Mouse (Mus musculus): ENCODE data around the gene Fbxl8. TPM values are rescaled to one million over a fixed set of nuclear protein-coding genes. Genes with fewer than 3 reads are reported as not detected.

The Fbxl8 gene
- total and polyA plus RNA-seq, 2 experiments from 2014 or later = 0.85 to 1.4 TPM

DNA sequence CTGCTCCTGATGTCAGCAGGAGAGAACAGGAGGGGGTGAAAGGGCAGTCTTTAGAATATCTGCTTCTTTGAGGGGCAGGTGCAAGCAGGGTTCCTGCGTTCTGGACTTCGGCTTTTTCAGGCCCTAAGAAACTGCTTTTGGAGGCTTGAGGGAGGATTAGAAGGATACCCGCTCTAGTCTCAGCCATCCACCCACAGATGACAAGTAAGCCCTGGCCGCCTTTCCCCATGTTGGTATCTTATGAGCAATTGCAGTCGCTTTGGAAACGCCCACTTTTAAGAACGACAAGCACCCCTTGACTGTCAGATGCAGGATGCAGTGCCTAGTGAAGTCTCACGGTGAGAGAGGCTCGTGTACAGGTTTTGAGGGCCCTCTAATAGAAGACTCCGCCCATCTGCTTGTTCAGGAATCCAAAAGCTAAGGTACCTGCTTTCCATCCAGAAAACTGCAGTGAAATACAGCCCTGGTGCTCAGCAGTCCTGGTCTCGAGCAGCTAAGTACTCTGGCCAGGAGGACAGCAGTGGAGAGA lies 54.3 kb downstream of the Fbxl8 start:
- H3K27ac ChIP-seq (ENCODE audit: low read depth, low read length) = no peak overlapping the region

More for the DNA sequence above, 54.3 kb downstream of the Fbxl8 start:
- ATAC-seq = no peak
- DNase-seq = no peak
- TF ChIP-seq CTCF (IDR thresholded peaks at IDR 0.05; ENCODE audit: low read depth) = no peak
- 84% methylated on average over 11 of the region's 11 CpGs for WGBS
- Histone ChIP-seq H3K27me3 (ENCODE audit: insufficient read depth, low read length) (no peaks in the 10 kb centered on the region), H3K9me3 (ENCODE audit: low read length) (no peaks in the 10 kb centered on the region), H3K4me3 (ENCODE audit: low read depth, low read length) (no peak overlapping the region), H3K4me1 (ENCODE audit: insufficient read depth) (no peaks in the 10 kb centered on the region), H3K9ac (no peak overlapping the region), H3K36me3 (ENCODE audit: insufficient read depth) (peaks cover 62% of the 10 kb centered on the region), H3K4me2 (ENCODE audit: low read depth) (no peak overlapping the region)

MicroRNA genes within 50 kb of the gene (microRNA counts, 519-probe panel; counts per million panel counts)
- 3,938 counts per million, percentile 44 among the panel's probes with 10 or more counts for microRNA mmu-miR-328

Small RNA genes within 50 kb of the gene (microRNA-seq; reads per million reads assigned to microRNA genes)
- gene Gm27320 = 0 reads per million in 2 experiments
- gene Mir328 = 524 to 717 reads per million in 2 experiments

Other genes with a start within 250 kb of the Fbxl8 start
- not detected in 2 replicates for gene Ces3a, start 216.0 kb upstream of the Fbxl8 start, total RNA-seq (2014; rRNA removed)
- gene Ces3a, start 216.0 kb upstream of the Fbxl8 start, polyA plus RNA-seq (2015; fragmentation: Nextera tagmentation; extraction: Ambion mirVana) = not detected in 2 replicates
- not detected in 2 replicates for gene Ces3b, start 180.9 kb upstream of the Fbxl8 start, total RNA-seq (2014; rRNA removed)
- gene Ces3b, start 180.9 kb upstream of the Fbxl8 start, polyA plus RNA-seq (2015; fragmentation: Nextera tagmentation; extraction: Ambion mirVana) = not detected in 2 replicates
- gene Ces4a, start 132.8 kb upstream of the Fbxl8 start, total RNA-seq (2014; rRNA removed) = 0.10 TPM in 1 of 2 replicates, not detected in the other
- 0.05 TPM in 1 of 2 replicates, not detected in the other for gene Ces4a, start 132.8 kb upstream of the Fbxl8 start, polyA plus RNA-seq (2015; fragmentation: Nextera tagmentation; extraction: Ambion mirVana)
- gene Cbfb, start 94.0 kb upstream of the Fbxl8 start, total RNA-seq (2014; rRNA removed) = 56.4 and 65.6 TPM in 2 replicates
- gene Cbfb, start 94.0 kb upstream of the Fbxl8 start, polyA plus RNA-seq (2015; fragmentation: Nextera tagmentation; extraction: Ambion mirVana) = 23.5 and 29.9 TPM in 2 replicates
- 37.1 and 40.7 TPM in 2 replicates for gene D230025D16Rik, start 39.5 kb upstream of the Fbxl8 start, total RNA-seq (2014; rRNA removed)
- gene D230025D16Rik, start 39.5 kb upstream of the Fbxl8 start, polyA plus RNA-seq (2015; fragmentation: Nextera tagmentation; extraction: Ambion mirVana) = 22.0 and 25.5 TPM in 2 replicates
- 8.4 and 11.4 TPM in 2 replicates for gene B3gnt9, start 9.5 kb upstream of the Fbxl8 start, total RNA-seq (2014; rRNA removed)
- 6.6 and 6.8 TPM in 2 replicates for gene B3gnt9, start 9.5 kb upstream of the Fbxl8 start, polyA plus RNA-seq (2015; fragmentation: Nextera tagmentation; extraction: Ambion mirVana)
- gene Tradd, start within 50 bp of the Fbxl8 start, total RNA-seq (2014; rRNA removed) = 14.7 and 23.9 TPM in 2 replicates
- 14.0 and 20.9 TPM in 2 replicates for gene Tradd, start within 50 bp of the Fbxl8 start, polyA plus RNA-seq (2015; fragmentation: Nextera tagmentation; extraction: Ambion mirVana)
- gene Hsf4, start 5.2 kb downstream of the Fbxl8 start, total RNA-seq (2014; rRNA removed) = 0.15 and 0.90 TPM in 2 replicates
- 0.30 and 0.44 TPM in 2 replicates for gene Hsf4, start 5.2 kb downstream of the Fbxl8 start, polyA plus RNA-seq (2015; fragmentation: Nextera tagmentation; extraction: Ambion mirVana)
- 1.5 and 1.7 TPM in 2 replicates for gene Nol3, start 11.5 kb downstream of the Fbxl8 start, total RNA-seq (2014; rRNA removed)
- gene Nol3, start 11.5 kb downstream of the Fbxl8 start, polyA plus RNA-seq (2015; fragmentation: Nextera tagmentation; extraction: Ambion mirVana) = 3.0 and 4.3 TPM in 2 replicates
- gene 4931428F04Rik, start 25.2 kb downstream of the Fbxl8 start, total RNA-seq (2014; rRNA removed) = 54.2 and 70.9 TPM in 2 replicates
- gene 4931428F04Rik, start 25.2 kb downstream of the Fbxl8 start, polyA plus RNA-seq (2015; fragmentation: Nextera tagmentation; extraction: Ambion mirVana) = 124 and 146 TPM in 2 replicates
- 1.8 and 2.7 TPM in 2 replicates for gene Exoc3l, start 31.5 kb downstream of the Fbxl8 start, total RNA-seq (2014; rRNA removed)
- 7.0 and 7.5 TPM in 2 replicates for gene Exoc3l, start 31.5 kb downstream of the Fbxl8 start, polyA plus RNA-seq (2015; fragmentation: Nextera tagmentation; extraction: Ambion mirVana)
- gene E2f4, start 33.0 kb downstream of the Fbxl8 start, total RNA-seq (2014; rRNA removed) = 26.2 and 36.7 TPM in 2 replicates
- 30.6 and 31.6 TPM in 2 replicates for gene E2f4, start 33.0 kb downstream of the Fbxl8 start, polyA plus RNA-seq (2015; fragmentation: Nextera tagmentation; extraction: Ambion mirVana)
- 0.86 and 0.92 TPM in 2 replicates for gene Elmo3, start 41.0 kb downstream of the Fbxl8 start, total RNA-seq (2014; rRNA removed)
- 0.54 and 1.1 TPM in 2 replicates for gene Elmo3, start 41.0 kb downstream of the Fbxl8 start, polyA plus RNA-seq (2015; fragmentation: Nextera tagmentation; extraction: Ambion mirVana)
- 1.6 and 3.0 TPM in 2 replicates for gene Lrrc29, start 61.6 kb downstream of the Fbxl8 start, total RNA-seq (2014; rRNA removed)
- 1.8 and 2.1 TPM in 2 replicates for gene Lrrc29, start 61.6 kb downstream of the Fbxl8 start, polyA plus RNA-seq (2015; fragmentation: Nextera tagmentation; extraction: Ambion mirVana)
- 76.4 and 109 TPM in 2 replicates for gene Tmem208, start 61.7 kb downstream of the Fbxl8 start, total RNA-seq (2014; rRNA removed)
- 126 and 140 TPM in 2 replicates for gene Tmem208, start 61.7 kb downstream of the Fbxl8 start, polyA plus RNA-seq (2015; fragmentation: Nextera tagmentation; extraction: Ambion mirVana)
- 1.4 and 2.1 TPM in 2 replicates for gene Fhod1, start 83.3 kb downstream of the Fbxl8 start, total RNA-seq (2014; rRNA removed)
- 0.15 and 0.30 TPM in 2 replicates for gene Fhod1, start 83.3 kb downstream of the Fbxl8 start, polyA plus RNA-seq (2015; fragmentation: Nextera tagmentation; extraction: Ambion mirVana)
- 17.5 and 17.8 TPM in 2 replicates for gene Slc9a5, start 84.2 kb downstream of the Fbxl8 start, total RNA-seq (2014; rRNA removed)
- 5.6 and 7.2 TPM in 2 replicates for gene Slc9a5, start 84.2 kb downstream of the Fbxl8 start, polyA plus RNA-seq (2015; fragmentation: Nextera tagmentation; extraction: Ambion mirVana)
- gene Plekhg4, start 108.6 kb downstream of the Fbxl8 start, total RNA-seq (2014; rRNA removed) = 4.2 and 4.5 TPM in 2 replicates
- gene Plekhg4, start 108.6 kb downstream of the Fbxl8 start, polyA plus RNA-seq (2015; fragmentation: Nextera tagmentation; extraction: Ambion mirVana) = 0.70 and 0.77 TPM in 2 replicates
- gene Kctd19, start 148.9 kb downstream of the Fbxl8 start, total RNA-seq (2014; rRNA removed) = 0.10 and 0.15 TPM in 2 replicates
- 0.16 and 0.19 TPM in 2 replicates for gene Kctd19, start 148.9 kb downstream of the Fbxl8 start, polyA plus RNA-seq (2015; fragmentation: Nextera tagmentation; extraction: Ambion mirVana)
- 1.7 and 1.8 TPM in 2 replicates for gene Lrrc36, start 148.9 kb downstream of the Fbxl8 start, total RNA-seq (2014; rRNA removed)
- gene Lrrc36, start 148.9 kb downstream of the Fbxl8 start, polyA plus RNA-seq (2015; fragmentation: Nextera tagmentation; extraction: Ambion mirVana) = 0.40 and 1.1 TPM in 2 replicates
- gene Tppp3, start 206.9 kb downstream of the Fbxl8 start, total RNA-seq (2014; rRNA removed) = 66.6 and 80.6 TPM in 2 replicates
- 74.6 and 106 TPM in 2 replicates for gene Tppp3, start 206.9 kb downstream of the Fbxl8 start, polyA plus RNA-seq (2015; fragmentation: Nextera tagmentation; extraction: Ambion mirVana)
- 22.9 and 30.4 TPM in 2 replicates for gene Zdhhc1, start 232.3 kb downstream of the Fbxl8 start, total RNA-seq (2014; rRNA removed)
- 16.2 and 22.7 TPM in 2 replicates for gene Zdhhc1, start 232.3 kb downstream of the Fbxl8 start, polyA plus RNA-seq (2015; fragmentation: Nextera tagmentation; extraction: Ambion mirVana)